Mouse (Mus musculus): Measurements from ENCODE around the gene Tmem125. TPM values are rescaled to one million over a fixed set of nuclear protein-coding genes. Genes with fewer than 3 reads are reported as not detected.
"Not testable (repeated sequence)": the region's sequence is repeated elsewhere in the genome, so short reads cannot be mapped to it uniquely, and the experiment has no call there.

Gene Tmem125
- polyA plus RNA-seq, 1 experiment from 2014 or later: 0.20 TPM

- Histone ChIP-seq H3K4me3 (replicated peaks) (no peak overlapping the region), H3K27ac (replicated peaks) (no peak overlapping the region), H3K9ac (replicated peaks) (no peak overlapping the region), H3K27me3 (replicated peaks) (no peaks in the 10 kb centered on the region; the same call in 1 of the 2 replicates), H3K36me3 (no peaks in the 10 kb centered on the region), H3K4me1 (peaks cover 8% of the 10 kb centered on the region), H3K9me3 (replicated peaks) (no peaks in the 10 kb centered on the region), H3K4me2 (0 out of 2 replicates have a peak overlapping the region, but pooled peaks have one; percentile 15)
- WGBS: 30% methylated on average over 20 of the region's 20 CpGs
- no peak for ATAC-seq (ENCODE audit: low FRiP score)
Measured at GRCm38 (mm10) chr4:118516699-118517496, 26.9 kb downstream of the Tmem125 start.

- 26% methylated on average over 6 of the region's 6 CpGs for WGBS
- Histone ChIP-seq H3K4me3 (replicated peaks) (no peak overlapping the region), H3K4me1 (peaks cover 3% of the 10 kb centered on the region; the same call in 1 of the 2 replicates), H3K36me3 (no peaks in the 10 kb centered on the region), H3K9me3 (replicated peaks) (no peaks in the 10 kb centered on the region), H3K27me3 (replicated peaks) (no peaks in the 10 kb centered on the region), H3K27ac (replicated peaks) (no peak overlapping the region), H3K9ac (replicated peaks) (no peak overlapping the region), H3K4me2 (no peak overlapping the region)
- no peak for ATAC-seq (ENCODE audit: low FRiP score)
Measured at GRCm38 (mm10) chr4:118509050-118509449, 34.8 kb downstream of the Tmem125 start.

- 88% methylated on average over 1 of the region's 1 CpGs for WGBS
- H3K27me3 ChIP-seq (replicated peaks); H3K9me3 ChIP-seq (replicated peaks); H3K4me3 ChIP-seq (replicated peaks); H3K4me1 ChIP-seq; H3K4me2 ChIP-seq; H3K36me3 ChIP-seq; H3K27ac ChIP-seq (replicated peaks); ATAC-seq (ENCODE audit: low FRiP score); H3K9ac ChIP-seq (replicated peaks): not testable (repeated sequence)
Measured at GRCm38 (mm10) chr4:118507171-118507570, 36.7 kb downstream of the Tmem125 start.

GRCm38 (mm10) chr4:118505551-118505950 is 38.3 kb downstream of the Tmem125 start:
- H3K9ac ChIP-seq (replicated peaks): no peak overlapping the region
- WGBS: 80% methylated on average over 3 of the region's 3 CpGs
- H3K36me3 ChIP-seq: no peaks in the 10 kb centered on the region
- no peaks in the 10 kb centered on the region for H3K9me3 ChIP-seq (replicated peaks)
- H3K4me3 ChIP-seq (replicated peaks): no peak overlapping the region
- no peaks in the 10 kb centered on the region for H3K4me1 ChIP-seq
- ATAC-seq (ENCODE audit: low FRiP score): no peak
- no peak overlapping the region for H3K27ac ChIP-seq (replicated peaks)
- no peak overlapping the region for H3K4me2 ChIP-seq
- no peaks in the 10 kb centered on the region for H3K27me3 ChIP-seq (replicated peaks)

GRCm38 (mm10) chr4:118500792-118501191 is 43.1 kb downstream of the Tmem125 start:
- H3K4me1 ChIP-seq: no peaks in the 10 kb centered on the region
- no peaks in the 10 kb centered on the region for H3K36me3 ChIP-seq
- H3K4me3 ChIP-seq (replicated peaks): no peak overlapping the region
- ATAC-seq (ENCODE audit: low FRiP score): no peak
- 70% methylated on average over 9 of the region's 9 CpGs for WGBS
- no peaks in the 10 kb centered on the region for H3K27me3 ChIP-seq (replicated peaks)
- no peak overlapping the region for H3K9ac ChIP-seq (replicated peaks)
- H3K4me2 ChIP-seq: no peak overlapping the region
- H3K9me3 ChIP-seq (replicated peaks): no peaks in the 10 kb centered on the region
- H3K27ac ChIP-seq (replicated peaks): no peak overlapping the region

- H3K9me3 ChIP-seq (replicated peaks): no peaks in the 10 kb centered on the region
- no peaks in the 10 kb centered on the region for H3K4me1 ChIP-seq
- no peak overlapping the region for H3K9ac ChIP-seq (replicated peaks)
- WGBS: 46% methylated on average over 6 of the region's 6 CpGs
- no peak overlapping the region for H3K27ac ChIP-seq (replicated peaks)
- ATAC-seq (ENCODE audit: low FRiP score): no peak
- no peaks in the 10 kb centered on the region for H3K27me3 ChIP-seq (replicated peaks)
- H3K36me3 ChIP-seq: no peaks in the 10 kb centered on the region
- no peak overlapping the region for H3K4me3 ChIP-seq (replicated peaks)
- H3K4me2 ChIP-seq: no peak overlapping the region
Measured at GRCm38 (mm10) chr4:118500171-118500724, 43.6 kb downstream of the Tmem125 start.

Other genes starting within 250 kb of the Tmem125 start
- 7.1 and 8.3 TPM in 2 replicates for gene Szt2, start 134.8 kb downstream of the Tmem125 start, polyA plus RNA-seq (2015; fragmentation: Nextera tagmentation; extraction: Ambion mirVana)
- 99.7 and 103 TPM in 2 replicates for gene Med8, start 134.7 kb downstream of the Tmem125 start, polyA plus RNA-seq (2015; fragmentation: Nextera tagmentation; extraction: Ambion mirVana)
- gene Elovl1, start 116.0 kb downstream of the Tmem125 start, polyA plus RNA-seq (2015; fragmentation: Nextera tagmentation; extraction: Ambion mirVana): 31.2 and 49.2 TPM in 2 replicates
- gene Cdc20, start 106.7 kb downstream of the Tmem125 start, polyA plus RNA-seq (2015; fragmentation: Nextera tagmentation; extraction: Ambion mirVana): 23.4 and 79.0 TPM in 2 replicates
- 0.12 and 0.43 TPM in 2 replicates for gene Mpl, start 86.5 kb downstream of the Tmem125 start, polyA plus RNA-seq (2015; fragmentation: Nextera tagmentation; extraction: Ambion mirVana)
- gene Tie1, start 54.0 kb downstream of the Tmem125 start, polyA plus RNA-seq (2015; fragmentation: Nextera tagmentation; extraction: Ambion mirVana): 16.1 and 17.9 TPM in 2 replicates
- gene 2610528J11Rik, start 17.0 kb downstream of the Tmem125 start, polyA plus RNA-seq (2015; fragmentation: Nextera tagmentation; extraction: Ambion mirVana): 3.7 TPM in 1 of 2 replicates, not detected in the other
- 1.3 and 1.5 TPM in 2 replicates for gene Cfap57, start 76.7 kb upstream of the Tmem125 start, polyA plus RNA-seq (2015; fragmentation: Nextera tagmentation; extraction: Ambion mirVana)
- 84.7 and 102 TPM in 2 replicates for gene Ebna1bp2, start 76.8 kb upstream of the Tmem125 start, polyA plus RNA-seq (2015; fragmentation: Nextera tagmentation; extraction: Ambion mirVana)
- gene Olfr62, start 114.9 kb upstream of the Tmem125 start, polyA plus RNA-seq (2015; fragmentation: Nextera tagmentation; extraction: Ambion mirVana): not detected in 2 replicates
- gene Olfr1342, start 148.7 kb upstream of the Tmem125 start, polyA plus RNA-seq (2015; fragmentation: Nextera tagmentation; extraction: Ambion mirVana): not detected in 2 replicates
- gene Olfr1341, start 159.5 kb upstream of the Tmem125 start, polyA plus RNA-seq (2015; fragmentation: Nextera tagmentation; extraction: Ambion mirVana): not detected in 2 replicates
- not detected in 2 replicates for gene Olfr1340, start 176.1 kb upstream of the Tmem125 start, polyA plus RNA-seq (2015; fragmentation: Nextera tagmentation; extraction: Ambion mirVana)
- not detected in 2 replicates for gene Olfr1339, start 188.1 kb upstream of the Tmem125 start, polyA plus RNA-seq (2015; fragmentation: Nextera tagmentation; extraction: Ambion mirVana)
- gene Olfr1338, start 214.7 kb upstream of the Tmem125 start, polyA plus RNA-seq (2015; fragmentation: Nextera tagmentation; extraction: Ambion mirVana): not detected in 2 replicates
- gene Olfr1337, start 238.5 kb upstream of the Tmem125 start, polyA plus RNA-seq (2015; fragmentation: Nextera tagmentation; extraction: Ambion mirVana): not detected in 2 replicates

All from neural tube, embryonic 15.5 days (tissue).